Mouse (Mus musculus): Measurements from ENCODE around the gene Psenen.

DNA sequence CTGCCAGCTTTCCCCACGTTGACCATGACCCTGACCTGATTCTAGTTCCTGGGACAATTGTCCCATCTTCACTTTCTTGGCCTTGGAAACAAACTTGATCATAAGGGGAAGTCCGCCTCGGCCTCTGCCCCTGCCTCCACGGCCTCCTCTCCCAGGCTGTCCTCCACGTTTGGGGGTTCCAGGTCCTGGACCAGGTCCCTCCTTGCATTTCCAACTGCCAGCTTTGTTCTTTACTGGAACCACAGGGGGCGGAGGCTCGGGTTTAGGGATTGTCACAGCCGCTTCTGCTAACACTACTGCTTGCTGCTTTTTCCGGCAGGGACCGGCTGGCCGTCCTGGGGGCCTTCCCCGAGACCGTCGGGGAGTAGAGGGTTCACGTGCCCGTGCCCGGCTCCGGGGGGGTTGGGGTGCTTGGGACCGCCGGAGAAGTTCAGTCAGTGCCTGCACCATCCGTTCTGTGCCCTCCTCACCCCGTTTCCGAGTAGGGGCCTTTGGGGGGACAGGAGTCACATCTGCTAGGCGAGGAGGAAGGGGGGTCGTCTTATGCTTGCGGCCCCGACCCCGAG is 23.1 kb upstream of the Psenen start:
- TF ChIP-seq CTCF (conservative IDR thresholded peaks at IDR 0.05; ENCODE audit: insufficient read depth, insufficient read length, low read depth, low read length) (no peak), POLR2A (IDR thresholded peaks at IDR 0.05; ENCODE audit: low read depth, low read length) (no peak)

Data from kidney, adult 2 months (tissue).